Mouse (Mus musculus) liver, embryonic 14.5 days (tissue): Measurements from ENCODE around the gene Dpysl5. TPM values are rescaled to one million over a fixed set of nuclear protein-coding genes. Genes with fewer than 3 reads are reported as not detected.

Source experiments
- ATAC-seq: fragments of 200-750 bp; cut with Nextera tagmentation; 2 replicates; pipeline ENCODE4 v1.8.0; 2017; ENCODE audit warnings: moderate number of reproducible peaks, mild to moderate bottlenecking, moderate library complexity; ENCODE audit not compliant: insufficient read depth
- DNase-seq, 3 experiments: peaks; one replicate each; pipeline ENCODE4 v3.0.0-alpha.2; 2012 to 2013; ENCODE audit warnings: low read depth in 3 of 3, low spot score in 3 of 3
- H3K27ac ChIP-seq: fragments of 300-500 bp; sonication (generic); 2 replicates; pipeline ENCODE4 v1.5.1; 2014; ENCODE audit warnings: moderate library complexity, mild to moderate bottlenecking, control low read depth, inconsistent platforms
- H3K27me3 ChIP-seq: fragments of 300-500 bp; sonication (generic); 2 replicates; pipeline ENCODE4 v1.6.1; 2014; ENCODE audit warnings: mild to moderate bottlenecking, low read length, moderate library complexity; ENCODE audit not compliant: control insufficient read depth, insufficient read depth
- H3K36me3 ChIP-seq: fragments of 300-500 bp; sonication (generic); replicated peaks from 2 replicates; pipeline ENCODE4 v1.6.1; 2014; ENCODE audit warnings: low read depth; ENCODE audit not compliant: control insufficient read depth, insufficient read depth
- H3K4me1 ChIP-seq, 2 experiments: fragments of 200-500 bp in 1 of 2; fragments of 300-500 bp in 1 of 2; sonication (generic) in 1 of 2; replicated peaks; 2 replicates each; pipeline ENCODE4 v1.6.1; 2012 to 2014; ENCODE audit warnings: antibody characterized with exemption in 1 of 2, inconsistent platforms in 1 of 2, low read length in 1 of 2; ENCODE audit not compliant: control insufficient read depth in 2 of 2, insufficient read depth in 2 of 2
- H3K4me2 ChIP-seq: fragments of 300-500 bp; sonication (generic); 2 replicates; pipeline ENCODE4 v1.6.1; 2014; ENCODE audit warnings: low read depth, mild to moderate bottlenecking, control low read depth, moderate library complexity
- H3K4me3 ChIP-seq, 2 experiments: fragments of 200-500 bp in 1 of 2; fragments of 300-500 bp in 1 of 2; sonication (generic) in 1 of 2; 2 replicates each; pipeline ENCODE4 v1.5.1; 2012 to 2014; ENCODE audit warnings: low read depth in 2 of 2, low read length in 2 of 2, mild to moderate bottlenecking in 2 of 2, control low read depth in 1 of 2, inconsistent platforms in 1 of 2, moderate library complexity in 1 of 2; ENCODE audit not compliant: insufficient read depth in 1 of 2
- H3K9ac ChIP-seq: fragments of 300-500 bp; sonication (generic); replicated peaks from 2 replicates; pipeline ENCODE4 v1.6.1; 2014; ENCODE audit warnings: mild to moderate bottlenecking, control low read depth, moderate library complexity
- H3K9me3 ChIP-seq: fragments of 300-500 bp; sonication (generic); 2 replicates; pipeline ENCODE4 v1.6.1; 2016; ENCODE audit warnings: low read length, mixed read lengths; ENCODE audit not compliant: control insufficient read depth
- CTCF ChIP-seq: IDR thresholded peaks from 2 replicates; pipeline ENCODE4 v1.5.1; 2016; ENCODE audit warnings: antibody characterized with exemption, low read depth, control low read depth
- EP300 ChIP-seq: IDR thresholded peaks from 2 replicates; pipeline ENCODE4 v1.6.1; 2016; ENCODE audit warnings: antibody characterized with exemption, low read depth
- WGBS: fragments of 180-500 bp; shearing (Covaris S2); extraction: QIAGEN DNeasy Blood & Tissue Kit; methylation state at CpG from one replicate; pipeline ENCODE4 v1.1.7; 2014; ENCODE audit not compliant: insufficient replicate concordance; 5-methylcytosine and 5-hydroxymethylcytosine counted together
- polyA plus RNA-seq, 2 experiments: library from polyadenylated mRNA; depleted of rRNA in 1 of 2; stranded (reverse) in 1 of 2; unstranded in 1 of 2; fragments of >200 nt; fragmentation: Nextera tagmentation in 1 of 2; extraction: Ambion mirVana in 1 of 2; gene quantifications; 2 replicates each; pipeline versions ENCODE4 v1.2.1 to v1.2.3; 2012 to 2014

Gene Dpysl5
- polyA plus RNA-seq, 2 experiments, result 0.15 to 0.23 TPM

DNA sequence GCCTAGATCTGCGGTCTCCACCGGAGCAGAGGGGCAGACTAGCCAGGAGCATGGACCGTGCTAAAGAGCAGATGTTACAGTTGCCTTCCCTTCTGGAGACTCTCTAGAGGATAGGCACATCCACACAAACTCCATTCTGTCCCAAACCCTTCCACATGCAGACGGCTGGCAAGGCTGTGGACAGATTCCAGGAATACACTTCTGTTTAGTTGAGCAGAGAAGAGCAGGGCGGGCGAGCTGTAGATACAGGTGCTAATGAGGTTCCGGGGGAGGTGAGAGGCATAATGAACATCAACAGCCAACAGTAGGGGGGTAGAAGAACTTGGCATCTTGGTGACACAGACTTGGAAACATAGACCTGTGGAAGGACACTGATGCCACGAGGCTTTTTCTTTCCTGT lies 28.2 kb downstream of the Dpysl5 start:
- WGBS, result 56% methylated on average over 8 of the region's 8 CpGs
- Histone ChIP-seq H3K4me2 (no peak overlapping the region), H3K9ac (no peak overlapping the region), H3K4me1 (no peaks in the 10 kb centered on the region), H3K9me3 (no peaks in the 10 kb centered on the region), H3K36me3 (no peaks in the 10 kb centered on the region), H3K4me3 (no peak overlapping the region), H3K27ac (no peak overlapping the region), H3K27me3 (no peaks in the 10 kb centered on the region)
- ATAC-seq (no peak), DNase-seq (no peak)
- TF ChIP-seq EP300 (no peak), CTCF (no peak)

DNA sequence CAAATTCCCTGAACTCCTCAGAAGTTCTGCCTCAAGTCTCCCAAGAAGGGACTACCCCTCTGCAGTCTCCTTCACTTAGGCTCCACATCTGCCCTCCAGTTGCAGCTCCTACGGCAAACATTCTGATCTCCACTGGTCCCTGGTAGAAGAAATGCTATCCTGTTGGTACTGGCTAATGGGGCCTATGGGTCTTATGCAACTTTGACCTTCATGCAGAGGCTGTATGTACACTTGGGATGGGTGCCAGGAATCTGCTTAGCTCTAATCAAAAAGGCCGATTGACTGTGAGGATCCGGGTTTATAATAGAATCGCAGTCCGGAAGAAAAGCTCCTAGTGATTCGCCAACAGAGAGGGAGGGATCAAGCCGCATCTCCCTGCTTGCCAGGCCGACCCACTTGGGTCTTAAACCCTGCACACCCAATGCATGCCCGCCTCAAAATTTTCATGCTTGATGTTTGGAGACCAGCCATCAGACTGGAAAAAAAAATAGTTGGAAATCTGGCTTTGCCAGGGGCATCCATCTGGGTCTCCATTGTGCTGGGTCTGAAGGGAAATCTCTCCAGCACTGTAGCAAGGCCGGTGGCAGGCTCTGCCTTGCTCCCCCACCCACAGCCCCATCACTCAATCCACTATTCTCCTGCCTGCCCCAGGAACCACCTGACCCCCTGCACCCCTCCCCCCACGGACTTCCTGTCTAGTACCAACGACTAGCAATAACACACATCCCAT lies 38.4 kb downstream of the Dpysl5 start:
- H3K9ac ChIP-seq, result no peak overlapping the region
- no peak overlapping the region for H3K4me3 ChIP-seq
- peak in 2 of 3 experiments; percentile 9 to 11 for DNase-seq
- H3K27ac ChIP-seq, result no peak overlapping the region
- peaks cover 0 to 7% of the 10 kb centered on the region in 2 experiments; a peak in 2 of 4 replicates for H3K4me1 ChIP-seq
- TF ChIP-seq EP300 (no peak), CTCF (no peak)
- WGBS, result 60% methylated on average over 12 of the region's 12 CpGs
- no peak overlapping the region for H3K4me2 ChIP-seq
- ATAC-seq, result no peak
- H3K36me3 ChIP-seq, result no peaks in the 10 kb centered on the region
- no peaks in the 10 kb centered on the region for H3K9me3 ChIP-seq
- no peaks in the 10 kb centered on the region for H3K27me3 ChIP-seq

DNA sequence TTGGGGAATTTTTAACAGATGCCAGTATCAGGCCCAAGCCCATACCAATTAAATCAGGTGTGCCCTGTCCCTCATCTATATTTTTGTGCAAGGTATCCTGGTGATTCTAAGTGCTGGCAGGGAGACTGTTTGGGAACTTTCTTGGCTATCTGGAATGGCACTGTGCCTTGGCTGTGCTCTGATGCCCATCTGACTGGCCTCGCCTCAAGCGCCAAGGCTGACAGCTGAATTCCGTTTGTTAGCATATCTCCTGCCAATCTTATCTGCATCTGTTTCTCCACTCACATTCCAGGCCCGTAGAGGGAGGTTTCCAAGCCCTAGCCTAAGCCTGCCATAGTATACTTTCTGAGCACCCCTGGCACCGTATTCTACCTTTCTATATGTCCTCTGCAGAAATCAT lies 39.7 kb downstream of the Dpysl5 start:
- WGBS, result 52% methylated on average over 5 of the region's 5 CpGs

DNA sequence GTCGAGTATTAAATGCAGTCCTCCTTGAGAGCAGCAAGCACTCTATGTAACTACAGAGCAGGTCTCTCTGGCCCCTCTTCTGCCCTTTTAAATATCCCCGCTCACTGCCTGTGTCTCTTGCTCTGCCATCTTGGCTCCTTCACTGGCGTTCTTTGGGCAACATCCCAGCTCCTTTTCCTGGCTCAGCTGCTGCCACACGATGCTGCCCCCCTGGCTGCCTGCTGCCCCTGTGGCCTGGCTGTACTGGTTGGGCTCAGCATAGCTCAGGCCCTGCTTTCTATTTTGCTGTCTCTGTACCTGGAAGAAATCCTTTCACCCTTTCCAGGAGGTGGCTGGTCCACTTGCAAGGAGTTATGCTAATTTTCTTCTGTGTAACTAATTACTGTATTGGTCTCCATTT lies 41.8 kb downstream of the Dpysl5 start:
- WGBS, result 51% methylated on average over 4 of the region's 4 CpGs
- no peak for ATAC-seq
- no peaks in the 10 kb centered on the region for H3K36me3 ChIP-seq
- H3K9ac ChIP-seq, result no peak overlapping the region
- TF ChIP-seq CTCF (no peak), EP300 (no peak)
- no peaks in the 10 kb centered on the region for H3K27me3 ChIP-seq
- H3K4me1 ChIP-seq, result peaks cover 0 to 7% of the 10 kb centered on the region in 2 experiments; a peak in 2 of 4 replicates
- H3K4me2 ChIP-seq, result no peak overlapping the region
- H3K9me3 ChIP-seq, result no peaks in the 10 kb centered on the region
- no peak for DNase-seq
- no peak overlapping the region for H3K4me3 ChIP-seq
- H3K27ac ChIP-seq, result no peak overlapping the region

More for the DNA sequence above, 39.7 kb downstream of the Dpysl5 start:
- no peak overlapping the region for H3K4me2 ChIP-seq
- no peak overlapping the region for H3K4me3 ChIP-seq
- no peaks in the 10 kb centered on the region for H3K36me3 ChIP-seq
- no peak overlapping the region for H3K9ac ChIP-seq
- no peaks in the 10 kb centered on the region for H3K27me3 ChIP-seq
- no peaks in the 10 kb centered on the region for H3K9me3 ChIP-seq
- DNase-seq (no peak), ATAC-seq (no peak)
- TF ChIP-seq EP300 (no peak), CTCF (no peak)
- H3K27ac ChIP-seq, result no peak overlapping the region
- peaks cover 0 to 7% of the 10 kb centered on the region in 2 experiments; a peak in 2 of 4 replicates for H3K4me1 ChIP-seq

DNA sequence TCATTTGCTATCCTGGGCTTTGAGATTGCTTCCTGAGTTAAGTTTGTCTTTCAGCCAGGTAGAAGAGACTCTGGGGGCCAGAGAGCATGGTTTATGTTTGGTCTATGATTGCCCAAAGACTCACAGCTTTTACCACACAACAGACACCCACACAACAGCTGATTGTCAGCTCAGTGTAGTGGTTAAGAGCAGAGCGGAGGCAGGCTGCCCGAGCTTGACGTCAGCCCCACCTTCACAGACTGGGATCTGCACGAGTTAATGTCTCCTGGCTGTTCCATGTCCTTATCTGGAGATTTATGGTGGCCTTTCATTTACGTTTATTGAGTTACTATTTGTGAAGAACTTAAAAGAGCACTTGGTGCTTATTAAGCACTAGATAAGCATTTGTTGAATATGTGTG lies 43.9 kb downstream of the Dpysl5 start:
- TF ChIP-seq EP300 (no peak), CTCF (no peak)
- H3K27ac ChIP-seq, result no peak overlapping the region
- no peak for ATAC-seq

More for the DNA sequence above, 43.9 kb downstream of the Dpysl5 start:
- Histone ChIP-seq H3K9me3 (no peaks in the 10 kb centered on the region), H3K4me3 (no peak overlapping the region), H3K9ac (no peak overlapping the region), H3K27me3 (no peaks in the 10 kb centered on the region), H3K4me1 (no peaks in the 10 kb centered on the region), H3K4me2 (no peak overlapping the region), H3K36me3 (no peaks in the 10 kb centered on the region)
- no peak for DNase-seq
- WGBS, result 51% methylated on average over 5 of the region's 5 CpGs
